Mouse (Mus musculus): ENCODE results near the gene Gm49391. TPM values are rescaled to one million over a fixed set of nuclear protein-coding genes. Genes with fewer than 3 reads are reported as not detected.
"Not testable (repeated sequence)": the region's sequence is repeated elsewhere in the genome, so short reads cannot be mapped to it uniquely, and the experiment has no call there.

Gm49391 gene
- 1.4 TPM in 1 of 2 replicates, not detected in the other for polyA plus RNA-seq (2016; fragmentation: Nextera tagmentation; extraction: Ambion mirVana)

DNA sequence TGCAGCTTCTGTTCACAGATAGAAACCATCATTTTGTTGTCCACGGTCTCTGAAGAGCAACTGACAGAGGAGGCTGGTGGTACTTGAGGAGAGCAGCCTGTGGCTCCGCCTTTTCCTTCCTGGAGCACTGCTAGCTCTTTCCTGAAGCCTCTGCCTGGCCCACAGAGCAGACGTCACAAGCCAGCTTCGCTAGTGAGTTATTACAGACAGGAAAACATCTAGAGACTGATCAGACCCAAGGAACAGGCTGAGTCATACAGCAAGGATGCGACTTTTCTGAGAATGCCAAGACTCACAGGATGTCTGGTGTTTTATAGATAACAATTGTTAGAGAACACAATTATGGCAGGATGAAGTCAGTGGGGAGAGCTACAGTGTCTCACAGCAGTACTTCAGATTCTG lies at the start of gene Gm49391, which contains the start of gene Ctla2a:
Gene Gm49391, minus strand, starts transcription at position 72 of the 402 bp plus-strand sequence.
Gene Ctla2a, minus strand, starts transcription at position 126 of the 402 bp plus-strand sequence.
- Histone ChIP-seq H3K9me3 (peaks cover 8% of the 10 kb centered on the region; the same call in 1 of the 2 replicates), H3K9ac (replicated peaks) (no peak within 1 kb of the TSS), H3K27me3 (no peaks in the 10 kb centered on the region), H3K4me2 (replicated peaks) (no peak within 1 kb of the TSS), H3K36me3 (no peaks in the 10 kb centered on the region), H3K27ac (replicated peaks) (no peak within 1 kb of the TSS), H3K4me1 (no peaks in the 10 kb centered on the region), H3K4me3 (no peak within 1 kb of the TSS)
- no peak for ATAC-seq (ENCODE audit: low FRiP score, low read depth)
- 70% methylated on average over 5 of the region's 5 CpGs for WGBS

DNA sequence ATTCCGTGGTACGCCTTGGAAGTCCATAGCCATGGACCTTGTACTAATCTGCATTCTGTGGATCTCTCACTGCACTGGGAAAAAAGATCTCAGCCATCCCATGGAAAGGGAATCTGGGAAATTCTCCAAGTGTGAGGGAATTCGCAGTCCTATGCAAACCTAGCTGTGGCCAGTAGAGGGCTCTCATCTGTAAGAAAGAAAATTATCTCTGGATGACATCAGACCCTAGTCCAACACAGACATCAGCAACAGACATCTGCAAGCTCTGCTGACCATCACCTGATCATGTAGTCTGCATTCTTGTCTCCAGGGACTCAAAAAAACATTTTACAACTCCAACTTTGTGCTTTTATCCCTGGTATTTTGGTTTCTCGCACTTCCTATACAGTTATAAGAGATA lies 35.9 kb upstream of the Gm49391 start:
- H3K36me3 ChIP-seq; H3K9me3 ChIP-seq; H3K4me1 ChIP-seq; H3K27me3 ChIP-seq; H3K27ac ChIP-seq (replicated peaks); H3K4me2 ChIP-seq (replicated peaks); ATAC-seq (ENCODE audit: low FRiP score, low read depth); H3K9ac ChIP-seq (replicated peaks); H3K4me3 ChIP-seq: not testable (repeated sequence)
- WGBS, result 79% methylated on average over 4 of the region's 4 CpGs

DNA sequence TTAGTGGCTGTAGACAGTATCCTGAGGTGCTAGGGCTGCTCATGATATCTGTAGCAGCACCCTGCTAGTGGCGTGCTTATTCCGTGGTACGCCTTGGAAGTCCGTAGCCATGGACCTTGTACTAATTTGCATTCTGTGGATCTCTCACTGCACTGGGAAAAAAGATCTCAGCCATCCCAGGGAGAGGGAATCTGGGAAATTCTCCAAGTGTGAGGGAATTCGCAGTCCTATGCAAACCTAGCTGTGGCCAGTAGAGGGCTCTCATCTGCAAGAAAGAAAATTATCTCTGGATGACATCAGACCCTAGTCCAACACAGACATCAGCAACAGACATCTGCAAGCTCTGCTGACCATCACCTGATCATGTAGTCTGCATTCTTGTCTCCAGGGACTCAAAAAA lies 27.6 kb upstream of the Gm49391 start:
- H3K4me2 ChIP-seq (replicated peaks); H3K4me1 ChIP-seq; H3K27ac ChIP-seq (replicated peaks); H3K27me3 ChIP-seq; H3K36me3 ChIP-seq; ATAC-seq (ENCODE audit: low FRiP score, low read depth); H3K4me3 ChIP-seq; H3K9ac ChIP-seq (replicated peaks): not testable (repeated sequence)
- WGBS, result 29% methylated on average over 4 of the region's 5 CpGs
- peaks cover 23% of the 10 kb centered on the region for H3K9me3 ChIP-seq

DNA sequence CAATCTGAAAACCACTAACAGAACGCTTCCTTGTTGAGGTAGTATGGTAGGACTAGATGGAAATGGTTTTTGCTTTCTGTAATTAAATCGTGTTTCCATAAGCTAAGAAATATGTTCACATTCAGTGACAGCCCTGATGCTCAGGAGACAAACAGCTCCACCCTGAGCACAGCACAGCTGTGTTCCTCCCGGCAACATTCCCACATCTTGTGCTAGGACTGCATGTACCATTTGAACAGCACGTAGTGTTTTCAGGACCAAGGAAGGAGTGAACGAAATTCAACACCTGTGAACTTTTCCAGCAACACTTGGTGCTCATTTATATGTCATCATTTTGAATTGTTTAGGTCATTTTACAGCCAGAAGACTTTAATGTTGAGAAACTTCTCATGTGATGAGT lies 25.3 kb upstream of the Gm49391 start:
- 67% methylated on average over 5 of the region's 5 CpGs for WGBS
- Histone ChIP-seq H3K4me2 (replicated peaks) (no peak overlapping the region), H3K4me3 (no peak overlapping the region), H3K9ac (replicated peaks) (no peak overlapping the region), H3K36me3 (no peaks in the 10 kb centered on the region), H3K9me3 (peaks cover 37% of the 10 kb centered on the region), H3K27ac (replicated peaks) (no peak overlapping the region), H3K4me1 (no peaks in the 10 kb centered on the region), H3K27me3 (no peaks in the 10 kb centered on the region)
- ATAC-seq (ENCODE audit: low FRiP score, low read depth), result no peak

DNA sequence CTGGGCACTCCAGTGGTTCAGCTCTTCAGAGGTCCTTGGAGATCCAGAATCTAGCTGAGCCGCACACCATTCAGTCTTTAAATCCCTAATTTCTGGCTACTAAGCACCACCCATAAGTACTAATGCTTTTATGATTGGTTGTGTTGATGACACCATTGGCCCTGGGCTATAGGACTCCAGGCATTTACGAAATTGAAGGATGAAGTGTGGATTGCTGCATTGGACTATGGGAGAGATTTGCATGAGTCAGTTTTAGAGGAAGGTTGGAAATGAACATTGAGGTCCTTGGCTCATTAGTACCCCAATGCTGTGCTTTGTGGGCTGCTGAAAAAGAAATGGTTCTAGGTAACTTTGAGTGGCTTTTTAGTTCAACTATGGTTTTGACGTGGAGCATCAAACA lies 5.5 kb upstream of the Gm49391 start, which contains the start of gene Tpbpa:
Gene Tpbpa, minus strand, starts transcription at position 101 of the 400 bp plus-strand sequence.
- H3K4me3 ChIP-seq; ATAC-seq (ENCODE audit: low FRiP score, low read depth); H3K36me3 ChIP-seq; H3K9ac ChIP-seq (replicated peaks); H3K4me2 ChIP-seq (replicated peaks); H3K27ac ChIP-seq (replicated peaks); H3K27me3 ChIP-seq; H3K4me1 ChIP-seq: not testable (repeated sequence)
- WGBS, result 72% methylated on average over 3 of the region's 3 CpGs
- peaks cover 21% of the 10 kb centered on the region for H3K9me3 ChIP-seq

DNA sequence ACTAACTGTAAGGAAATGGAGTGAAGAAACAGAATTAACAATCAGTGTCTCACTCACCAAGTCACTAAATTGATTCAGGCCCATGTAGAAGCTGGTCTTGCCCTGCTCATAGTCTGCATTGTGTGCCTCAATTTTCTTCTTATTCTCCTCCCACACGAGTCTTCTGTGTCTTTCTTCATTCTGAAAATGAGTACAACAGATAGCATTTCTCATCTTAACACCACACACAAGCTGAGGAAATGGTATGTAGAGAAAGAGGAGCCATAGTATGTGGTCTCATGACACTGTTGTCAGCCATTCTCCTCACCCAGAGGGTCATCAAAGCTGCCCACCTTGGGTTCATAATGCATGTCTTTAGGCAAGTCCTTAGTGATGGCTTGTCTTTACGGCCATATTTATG lies 881 bp downstream of the Gm49391 start, which contains the start of gene Gm49393:
Gene Gm49393, minus strand, starts transcription at position 101 of the 400 bp plus-strand sequence.
- H3K4me1 ChIP-seq; H3K4me2 ChIP-seq (replicated peaks); H3K27me3 ChIP-seq; H3K36me3 ChIP-seq; H3K9ac ChIP-seq (replicated peaks); H3K27ac ChIP-seq (replicated peaks); H3K4me3 ChIP-seq; H3K9me3 ChIP-seq; ATAC-seq (ENCODE audit: low FRiP score, low read depth): not testable (repeated sequence)
- 70% methylated on average over 2 of the region's 2 CpGs for WGBS

DNA sequence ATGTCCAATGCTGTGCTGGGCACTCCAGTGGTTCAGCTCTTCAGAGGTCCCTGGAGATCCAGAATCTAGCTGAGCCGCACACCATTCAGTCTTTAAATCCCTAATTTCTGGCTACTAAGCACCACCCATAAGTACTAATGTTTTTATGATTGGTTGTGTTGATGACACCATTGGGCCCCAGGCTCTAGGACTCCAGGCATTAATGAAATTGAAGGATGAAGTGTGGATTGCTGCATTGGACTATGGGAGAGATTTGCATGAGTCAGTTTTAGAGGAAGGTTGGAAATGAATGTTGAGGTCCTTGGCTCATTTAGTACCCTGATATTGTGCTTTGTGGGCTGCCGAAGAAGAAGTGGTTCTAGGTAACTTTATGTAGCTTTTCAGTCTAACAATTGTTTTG lies 31.6 kb downstream of the Gm49391 start, which contains the start of gene Tpbpb:
Gene Tpbpb, minus strand, starts transcription at position 101 of the 400 bp plus-strand sequence.
- not testable (repeated sequence) for H3K27ac ChIP-seq (replicated peaks); H3K4me2 ChIP-seq (replicated peaks); ATAC-seq (ENCODE audit: low FRiP score, low read depth); H3K4me3 ChIP-seq; H3K27me3 ChIP-seq; H3K4me1 ChIP-seq; H3K36me3 ChIP-seq; H3K9ac ChIP-seq (replicated peaks)
- H3K9me3 ChIP-seq, result 0 out of 2 replicates have a peak, but pooled peaks cover 12% of the 10 kb centered on the region
- WGBS, result 83% methylated on average over 2 of the region's 2 CpGs

DNA sequence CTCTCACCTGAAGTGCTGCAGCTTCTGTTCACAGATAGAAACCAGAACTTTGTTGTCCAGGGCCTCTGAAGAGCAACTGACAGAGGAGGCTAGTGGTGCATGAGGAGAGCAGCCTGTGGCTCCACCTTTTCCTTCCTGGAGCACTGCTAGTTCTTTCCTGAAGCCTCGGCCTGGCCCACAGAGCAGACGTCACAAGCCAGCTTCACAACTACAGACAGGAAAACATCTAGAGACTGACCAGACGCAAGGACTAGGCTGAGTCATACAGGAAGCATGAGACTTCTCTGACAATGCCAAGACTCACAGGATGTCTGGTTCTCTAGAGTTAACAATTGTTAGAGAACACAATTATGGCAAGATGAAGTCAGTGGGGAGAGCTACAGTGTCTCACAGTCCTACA lies 39.0 kb downstream of the Gm49391 start, which contains the start of gene Ctla2b:
Gene Ctla2b, minus strand, starts transcription at position 120 of the 400 bp plus-strand sequence.
- H3K4me2 ChIP-seq (replicated peaks), result no peak within 1 kb of the TSS
- peaks cover 11% of the 10 kb centered on the region; the same call in 1 of the 2 replicates for H3K9me3 ChIP-seq

DNA sequence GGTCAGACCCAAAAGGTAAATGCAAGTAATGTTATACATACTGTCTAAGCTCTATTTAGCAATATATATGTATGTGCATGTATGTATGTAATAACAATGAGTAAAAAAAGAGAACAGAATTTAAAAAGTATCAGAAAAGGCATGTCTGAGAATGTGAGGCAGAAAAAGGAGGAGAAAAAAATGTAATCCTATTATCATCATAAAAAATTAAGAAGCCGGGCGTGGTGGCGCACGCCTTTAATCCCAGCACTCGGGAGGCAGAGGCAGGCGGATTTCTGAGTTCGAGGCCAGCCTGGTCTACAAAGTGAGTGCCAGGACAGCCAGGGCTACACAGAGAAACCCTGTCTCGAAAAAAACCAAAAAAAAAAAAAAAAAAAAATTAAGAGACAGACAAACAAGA lies 39.6 kb downstream of the Gm49391 start, which contains the start of gene Gm49392:
Gene Gm49392, minus strand, starts transcription at position 101 of the 400 bp plus-strand sequence.
- H3K4me2 ChIP-seq (replicated peaks); ATAC-seq (ENCODE audit: low FRiP score, low read depth); H3K4me3 ChIP-seq; H3K4me1 ChIP-seq; H3K27me3 ChIP-seq; H3K27ac ChIP-seq (replicated peaks); H3K9ac ChIP-seq (replicated peaks); H3K36me3 ChIP-seq; H3K9me3 ChIP-seq: not testable (repeated sequence)
- 91% methylated on average over 7 of the region's 8 CpGs for WGBS

More for the DNA sequence above, 39.0 kb downstream of the Gm49391 start, which contains the start of gene Ctla2b:
- H3K27me3 ChIP-seq, result no peaks in the 10 kb centered on the region
- no peak for ATAC-seq (ENCODE audit: low FRiP score, low read depth)
- H3K9ac ChIP-seq (replicated peaks), result no peak within 1 kb of the TSS
- no peaks in the 10 kb centered on the region for H3K4me1 ChIP-seq
- H3K27ac ChIP-seq (replicated peaks), result no peak within 1 kb of the TSS
- H3K36me3 ChIP-seq, result no peaks in the 10 kb centered on the region
- WGBS, result 82% methylated on average over 3 of the region's 3 CpGs
- H3K4me3 ChIP-seq, result no peak within 1 kb of the TSS

DNA sequence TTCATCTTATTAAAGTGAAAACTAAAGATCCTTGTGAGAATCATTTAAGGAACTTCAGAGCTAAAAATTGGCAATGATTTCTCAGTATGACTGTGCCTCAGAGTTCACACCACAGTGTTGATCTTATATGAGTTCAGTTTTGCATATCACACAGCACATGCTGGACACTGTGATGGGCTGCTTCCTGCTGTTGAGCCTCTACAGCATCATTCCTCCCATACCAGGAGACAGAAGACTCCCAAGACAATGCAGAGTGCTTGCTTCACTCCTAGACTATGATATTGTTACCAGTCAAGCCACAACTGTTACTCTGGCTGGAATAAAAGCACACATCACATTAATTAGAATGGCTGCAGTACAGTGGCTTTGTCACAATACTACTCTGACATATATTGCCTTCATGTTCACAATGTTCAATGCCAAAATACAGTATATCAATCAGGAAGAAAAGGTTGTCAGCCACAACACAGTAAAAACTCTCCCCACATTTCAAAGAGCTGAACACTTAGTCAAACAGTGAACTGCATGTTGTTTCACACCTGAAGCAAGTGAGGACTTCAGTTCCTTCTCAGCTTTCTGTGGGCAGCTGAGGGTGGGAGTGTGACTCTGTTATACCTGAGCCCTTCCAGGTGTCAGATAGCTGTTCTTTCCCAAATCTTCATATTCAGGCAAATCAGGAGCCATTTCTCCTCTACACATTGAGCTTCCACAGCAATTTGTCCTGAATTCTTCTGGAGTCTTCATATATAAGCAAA lies 40.8 kb downstream of the Gm49391 start:
- Histone ChIP-seq H3K4me1 (no peaks in the 10 kb centered on the region), H3K9ac (replicated peaks) (no peak overlapping the region), H3K4me3 (no peak overlapping the region), H3K4me2 (replicated peaks) (no peak overlapping the region), H3K27me3 (no peaks in the 10 kb centered on the region), H3K9me3 (peaks cover 7% of the 10 kb centered on the region; the same call in 1 of the 2 replicates), H3K27ac (replicated peaks) (no peak overlapping the region), H3K36me3 (no peaks in the 10 kb centered on the region)
- ATAC-seq (ENCODE audit: low FRiP score, low read depth), result no peak

DNA sequence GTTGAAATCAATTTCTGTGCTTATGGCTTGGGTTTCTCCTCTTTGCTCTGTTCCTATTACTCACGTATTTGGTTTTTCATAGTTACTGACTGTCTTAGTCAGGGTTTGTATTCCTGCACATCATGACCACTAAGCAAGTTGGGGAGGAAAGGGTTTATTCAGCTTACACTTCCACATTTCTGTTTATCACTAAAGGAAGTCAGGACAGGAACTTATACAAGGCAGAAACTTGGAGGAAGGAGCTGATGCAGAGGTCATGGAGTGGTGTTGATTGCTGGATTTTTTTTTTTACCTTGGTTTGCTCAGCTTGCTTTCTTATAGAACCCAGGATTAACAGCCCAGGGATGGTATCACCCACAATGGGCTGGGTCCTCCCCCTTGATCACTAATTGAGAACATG lies 44.1 kb downstream of the Gm49391 start:
- H3K27ac ChIP-seq (replicated peaks), result no peak overlapping the region
- H3K36me3 ChIP-seq, result no peaks in the 10 kb centered on the region
- H3K27me3 ChIP-seq, result no peaks in the 10 kb centered on the region
- H3K9me3 ChIP-seq, result peaks cover 4% of the 10 kb centered on the region; the same call in 1 of the 2 replicates
- WGBS, result 96% methylated on average over 1 of the region's 1 CpGs
- no peak overlapping the region for H3K4me2 ChIP-seq (replicated peaks)
- no peaks in the 10 kb centered on the region for H3K4me1 ChIP-seq
- no peak overlapping the region for H3K9ac ChIP-seq (replicated peaks)
- no peak for ATAC-seq (ENCODE audit: low FRiP score, low read depth)
- H3K4me3 ChIP-seq, result no peak overlapping the region

DNA sequence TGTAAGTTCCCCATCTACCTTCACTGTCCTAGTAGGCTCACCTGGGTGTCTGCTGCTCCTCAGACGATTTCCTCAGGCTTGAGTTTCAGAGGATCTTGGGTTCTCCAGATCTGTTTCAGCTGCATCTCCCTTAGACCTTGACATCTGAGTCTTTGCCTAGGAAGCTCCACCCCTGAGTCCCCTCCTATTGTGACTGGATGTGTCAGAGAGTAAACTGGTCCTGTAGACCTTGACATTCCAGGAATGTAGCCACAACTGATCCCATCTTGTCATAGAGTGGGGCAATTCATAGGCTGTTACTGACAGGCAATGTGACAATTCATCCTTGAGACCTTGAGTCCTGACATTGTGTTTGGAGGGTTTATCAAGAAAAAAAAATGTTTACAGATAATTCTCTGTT lies 72.1 kb downstream of the Gm49391 start, which contains the start of gene 4930486L24Rik:
Gene 4930486L24Rik, minus strand, starts transcription at position 195 of the 400 bp plus-strand sequence.
- no peaks in the 10 kb centered on the region for H3K27me3 ChIP-seq
- H3K4me3 ChIP-seq, result no peak within 1 kb of the TSS
- no peak for ATAC-seq (ENCODE audit: low FRiP score, low read depth)
- WGBS, result 65% methylated on average over 1 of the region's 1 CpGs
- no peak within 1 kb of the TSS for H3K9ac ChIP-seq (replicated peaks)
- H3K36me3 ChIP-seq, result no peaks in the 10 kb centered on the region
- no peak within 1 kb of the TSS for H3K27ac ChIP-seq (replicated peaks)
- H3K4me1 ChIP-seq, result no peaks in the 10 kb centered on the region
- no peak within 1 kb of the TSS for H3K4me2 ChIP-seq (replicated peaks)
- 0 out of 2 replicates have a peak, but pooled peaks cover 2% of the 10 kb centered on the region for H3K9me3 ChIP-seq
